Mouse (Mus musculus) stomach, embryonic 16.5 days (tissue): ENCODE measurements around the gene Slc30a10. TPM values are rescaled to one million over a fixed set of nuclear protein-coding genes. Genes with fewer than 3 reads are reported as not detected.

Experiments
- ATAC-seq: fragments of 200-750 bp; cut with Nextera tagmentation; 2 replicates; pipeline ENCODE4 v1.8.0; 2017; ENCODE audit warnings: moderate number of reproducible peaks, moderate TSS enrichment; ENCODE audit not compliant: insufficient read depth, low FRiP score
- H3K27ac ChIP-seq: fragments of 300-500 bp; sonication (generic); 2 replicates; pipeline ENCODE4 v1.5.1; 2014; ENCODE audit warnings: low read length
- H3K27me3 ChIP-seq: fragments of 300-500 bp; sonication (generic); 2 replicates; pipeline ENCODE4 v1.6.1; 2014; ENCODE audit warnings: low read length, control low read depth, mixed read lengths; ENCODE audit not compliant: control insufficient read depth, insufficient read depth
- H3K36me3 ChIP-seq: fragments of 300-500 bp; sonication (generic); 2 replicates; pipeline ENCODE4 v1.6.1; 2014; ENCODE audit warnings: low read length; ENCODE audit not compliant: control insufficient read depth, insufficient read depth
- H3K4me1 ChIP-seq: fragments of 300-500 bp; sonication (generic); 2 replicates; pipeline ENCODE4 v1.6.1; 2014; ENCODE audit warnings: low read length, control low read depth, mixed read lengths; ENCODE audit not compliant: control insufficient read depth, insufficient read depth
- H3K4me2 ChIP-seq: fragments of 300-500 bp; sonication (generic); 2 replicates; pipeline ENCODE4 v1.6.1; 2014; ENCODE audit warnings: low read depth, low read length, mixed read lengths
- H3K4me3 ChIP-seq: fragments of 300-500 bp; sonication (generic); replicated peaks from 2 replicates; pipeline ENCODE4 v1.5.1; 2014; ENCODE audit warnings: mild to moderate bottlenecking, low read length
- H3K9ac ChIP-seq: fragments of 300-500 bp; sonication (generic); 2 replicates; pipeline ENCODE4 v1.6.1; 2014; ENCODE audit warnings: low read length
- H3K9me3 ChIP-seq: fragments of 300-500 bp; sonication (generic); replicated peaks from 2 replicates; pipeline ENCODE4 v1.6.1; 2016; ENCODE audit warnings: low read length, control low read depth; ENCODE audit not compliant: control insufficient read depth
- WGBS: fragments of 180-500 bp; shearing (Covaris S2); extraction: QIAGEN DNeasy Blood & Tissue Kit; methylation state at CpG from one replicate; pipeline ENCODE4 v1.1.7; 2014; 5-methylcytosine and 5-hydroxymethylcytosine counted together
- polyA plus RNA-seq: library from polyadenylated mRNA; unstranded; fragments of >200 nt; fragmentation: Nextera tagmentation; extraction: Ambion mirVana; gene quantifications from 2 replicates; pipeline ENCODE4 v1.2.1, GENCODE M21; 2015

The Slc30a10 gene
- polyA plus RNA-seq, 1 experiment from 2014 or later = 1.4 TPM

DNA sequence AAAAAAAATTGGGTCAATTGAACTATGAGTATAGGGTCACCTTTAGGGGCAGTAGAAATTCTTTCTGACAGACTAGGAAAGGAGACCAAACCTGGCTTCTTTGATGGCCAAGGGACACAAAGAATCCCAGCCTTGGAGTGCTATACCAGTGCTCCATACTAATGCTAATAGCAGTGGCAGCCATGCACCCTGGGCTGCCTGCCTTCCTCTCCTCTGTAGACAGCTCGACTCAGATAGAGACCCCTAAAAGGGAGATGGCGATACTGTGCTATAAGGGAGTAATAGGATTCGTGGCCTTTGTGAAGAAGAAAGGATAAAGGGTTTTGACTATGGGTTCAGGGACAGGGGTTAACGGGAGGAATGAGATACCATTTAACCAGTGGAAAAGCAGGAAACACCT, 504 bp upstream of the Slc30a10 start:
- peak overlapping the region; percentile 94 for H3K4me2 ChIP-seq
- no peak overlapping the region for H3K27ac ChIP-seq
- 44% methylated on average over 4 of the region's 4 CpGs for WGBS
- ATAC-seq = no peak
- H3K9me3 ChIP-seq = no peaks in the 10 kb centered on the region
- H3K4me1 ChIP-seq = peaks cover 9% of the 10 kb centered on the region; the same call in 1 of the 2 replicates
- H3K36me3 ChIP-seq = no peaks in the 10 kb centered on the region
- H3K27me3 ChIP-seq = peaks cover 40% of the 10 kb centered on the region
- H3K9ac ChIP-seq = no peak overlapping the region
- no peak overlapping the region for H3K4me3 ChIP-seq

DNA sequence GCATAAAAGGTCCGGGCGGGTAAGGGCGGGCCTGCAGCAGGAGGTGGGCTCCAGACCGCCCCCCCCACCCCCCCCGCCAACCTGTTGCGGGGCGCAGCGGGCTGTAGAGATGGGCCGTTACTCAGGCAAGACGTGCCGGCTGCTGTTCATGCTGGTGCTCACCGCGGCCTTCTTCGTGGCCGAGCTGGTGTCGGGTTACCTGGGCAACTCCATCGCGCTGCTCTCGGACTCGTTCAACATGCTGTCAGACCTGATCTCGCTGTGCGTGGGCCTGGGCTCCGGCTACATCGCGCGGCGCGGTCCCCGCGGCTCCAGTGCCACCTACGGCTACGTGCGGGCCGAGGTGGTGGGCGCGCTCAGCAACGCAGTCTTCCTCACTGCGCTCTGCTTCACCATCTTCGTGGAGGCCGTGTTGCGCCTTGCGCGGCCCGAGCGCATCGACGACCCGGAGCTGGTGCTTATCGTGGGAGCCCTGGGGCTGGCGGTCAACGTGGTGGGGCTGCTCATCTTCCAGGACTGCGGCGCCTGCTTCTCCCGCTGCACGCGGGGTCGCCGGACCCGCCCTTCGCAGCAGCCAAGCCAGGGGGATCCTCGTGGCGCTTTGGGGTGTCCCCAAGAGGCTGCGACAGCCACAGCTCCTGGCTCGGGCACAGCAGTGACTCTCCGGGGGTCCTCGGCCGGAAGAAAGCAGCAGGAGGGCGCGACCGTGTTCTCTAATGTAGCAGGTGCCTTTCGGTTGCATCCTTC, 480 bp downstream of the Slc30a10 start:
- Histone ChIP-seq H3K9me3 (no peaks in the 10 kb centered on the region), H3K9ac (peak overlapping the region; percentile 60), H3K27me3 (peaks cover 40% of the 10 kb centered on the region), H3K4me1 (peaks cover 9% of the 10 kb centered on the region; the same call in 1 of the 2 replicates), H3K4me2 (peak overlapping the region; percentile 94), H3K36me3 (no peaks in the 10 kb centered on the region), H3K27ac (no peak overlapping the region), H3K4me3 (peak overlapping the region; percentile 54)
- under 1% methylated on average over 70 of the region's 71 CpGs for WGBS
- peak; percentile 50 for ATAC-seq

DNA sequence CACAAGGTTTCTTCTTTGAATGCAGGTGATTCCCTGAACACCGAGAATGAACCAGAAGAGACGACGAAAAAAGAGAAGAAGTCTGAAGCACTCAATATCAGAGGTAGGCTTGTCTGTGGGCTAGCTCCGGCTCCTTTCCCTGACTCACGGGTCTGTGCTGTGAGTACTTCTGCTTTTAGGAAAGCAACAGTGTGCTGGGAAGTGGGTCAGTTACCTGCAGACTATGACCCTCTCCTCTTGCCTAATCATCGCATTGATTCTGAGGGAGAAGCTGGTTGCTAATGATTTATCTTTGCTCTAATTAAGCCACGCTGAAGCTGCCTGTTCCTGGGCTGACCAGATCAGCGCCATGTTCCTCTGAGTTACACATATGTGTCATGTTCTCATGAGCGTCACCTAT, 1.7 kb downstream of the Slc30a10 start:
- H3K4me1 ChIP-seq = peaks cover 9% of the 10 kb centered on the region; the same call in 1 of the 2 replicates
- no peaks in the 10 kb centered on the region for H3K9me3 ChIP-seq
- peaks cover 40% of the 10 kb centered on the region for H3K27me3 ChIP-seq
- 82% methylated on average over 9 of the region's 9 CpGs for WGBS
- peak overlapping the region; percentile 0; the same call in 1 of the 2 replicates for H3K4me3 ChIP-seq
- H3K9ac ChIP-seq = no peak overlapping the region
- no peak overlapping the region for H3K27ac ChIP-seq
- no peak for ATAC-seq
- H3K4me2 ChIP-seq = no peak overlapping the region
- H3K36me3 ChIP-seq = no peaks in the 10 kb centered on the region

GRCm38 (mm10) chr1:185460096-185460495, 5.4 kb downstream of the Slc30a10 start:
- no peak overlapping the region for H3K4me3 ChIP-seq
- peaks cover 23% of the 10 kb centered on the region for H3K27me3 ChIP-seq
- H3K9ac ChIP-seq = no peak overlapping the region
- H3K9me3 ChIP-seq = no peaks in the 10 kb centered on the region
- no peak overlapping the region for H3K4me2 ChIP-seq
- WGBS = 81% methylated on average over 5 of the region's 5 CpGs
- H3K4me1 ChIP-seq = peaks cover 4% of the 10 kb centered on the region; the same call in 1 of the 2 replicates
- H3K27ac ChIP-seq = no peak overlapping the region
- no peak for ATAC-seq
- no peaks in the 10 kb centered on the region for H3K36me3 ChIP-seq

GRCm38 (mm10) chr1:185462889-185463288, 8.2 kb downstream of the Slc30a10 start:
- Histone ChIP-seq H3K27me3 (no peaks in the 10 kb centered on the region), H3K4me3 (no peak overlapping the region), H3K9me3 (no peaks in the 10 kb centered on the region), H3K36me3 (no peaks in the 10 kb centered on the region), H3K9ac (no peak overlapping the region), H3K4me1 (no peaks in the 10 kb centered on the region), H3K27ac (no peak overlapping the region), H3K4me2 (no peak overlapping the region)
- WGBS = 79% methylated on average over 5 of the region's 5 CpGs
- no peak for ATAC-seq

- Histone ChIP-seq H3K4me3 (no peak overlapping the region), H3K9ac (no peak overlapping the region), H3K9me3 (no peaks in the 10 kb centered on the region), H3K4me1 (peaks cover 3% of the 10 kb centered on the region; the same call in 1 of the 2 replicates), H3K36me3 (no peaks in the 10 kb centered on the region), H3K4me2 (no peak overlapping the region), H3K27ac (no peak overlapping the region), H3K27me3 (no peaks in the 10 kb centered on the region)
- ATAC-seq = peak; percentile 72
- WGBS = 63% methylated on average over 8 of the region's 8 CpGs
Observed at GRCm38 (mm10) chr1:185469551-185470021, 14.9 kb downstream of the Slc30a10 start.

DNA sequence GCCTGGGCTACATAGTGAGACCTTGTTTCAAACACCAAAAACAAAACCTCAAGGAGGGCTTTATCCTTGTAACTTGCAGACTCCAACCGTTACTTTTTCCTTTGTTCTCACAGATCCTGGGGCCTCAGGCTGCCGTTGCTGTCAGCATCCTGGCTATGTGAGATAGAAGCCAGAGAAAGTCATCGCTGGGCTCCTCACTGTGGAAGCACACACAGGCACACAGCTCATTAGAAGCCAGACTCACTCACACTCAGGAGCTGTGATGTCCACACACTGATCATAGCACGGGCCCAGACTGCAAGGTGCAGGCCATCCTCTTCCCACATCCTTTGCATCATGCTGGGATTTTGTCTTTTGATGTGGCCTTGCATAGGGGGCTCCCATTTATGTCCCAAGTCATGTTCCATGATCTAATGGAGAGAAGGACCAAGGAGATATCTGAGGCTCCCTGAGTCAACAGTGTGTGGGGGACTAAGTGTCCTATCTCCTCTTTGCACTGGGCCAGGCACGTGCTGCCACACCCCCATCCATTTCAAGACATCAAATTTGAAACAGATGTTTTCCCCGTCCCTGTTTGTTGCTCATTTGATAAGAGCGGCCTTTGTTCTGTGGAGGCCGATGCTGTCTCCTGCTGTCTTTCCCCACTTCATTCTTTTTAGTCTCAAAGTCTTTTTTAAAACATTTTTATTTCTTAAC, 17.5 kb downstream of the Slc30a10 start:
- H3K27me3 ChIP-seq = no peaks in the 10 kb centered on the region
- H3K27ac ChIP-seq = no peak overlapping the region
- ATAC-seq = peak; percentile 69; the same call in 1 of the 2 replicates
- no peaks in the 10 kb centered on the region for H3K36me3 ChIP-seq
- H3K9me3 ChIP-seq = no peaks in the 10 kb centered on the region
- WGBS = 49% methylated on average over 8 of the region's 8 CpGs
- no peak overlapping the region for H3K9ac ChIP-seq
- peaks cover 3% of the 10 kb centered on the region; the same call in 1 of the 2 replicates for H3K4me1 ChIP-seq
- no peak overlapping the region for H3K4me2 ChIP-seq
- H3K4me3 ChIP-seq = no peak overlapping the region

- no peak for ATAC-seq
- Histone ChIP-seq H3K27me3 (no peaks in the 10 kb centered on the region), H3K4me2 (no peak overlapping the region), H3K9ac (no peak overlapping the region), H3K9me3 (no peaks in the 10 kb centered on the region), H3K4me1 (peaks cover 3% of the 10 kb centered on the region; the same call in 1 of the 2 replicates), H3K36me3 (no peaks in the 10 kb centered on the region), H3K27ac (no peak overlapping the region), H3K4me3 (no peak overlapping the region)
- WGBS = 90% methylated on average over 4 of the region's 4 CpGs
Observed at GRCm38 (mm10) chr1:185472730-185473129, 18.1 kb downstream of the Slc30a10 start.

GRCm38 (mm10) chr1:185473437-185473836, 18.8 kb downstream of the Slc30a10 start:
- Histone ChIP-seq H3K27ac (no peak overlapping the region), H3K36me3 (no peaks in the 10 kb centered on the region), H3K4me2 (no peak overlapping the region), H3K4me3 (no peak overlapping the region), H3K4me1 (peaks cover 3% of the 10 kb centered on the region; the same call in 1 of the 2 replicates), H3K9ac (no peak overlapping the region), H3K27me3 (no peaks in the 10 kb centered on the region), H3K9me3 (no peaks in the 10 kb centered on the region)
- ATAC-seq = no peak
- 82% methylated on average over 1 of the region's 1 CpGs for WGBS
